Mouse (Mus musculus) forebrain, embryonic 10.5 days (tissue): ENCODE data around the gene Dync2li1. TPM values are rescaled to one million over a fixed set of nuclear protein-coding genes. Genes with fewer than 3 reads are reported as not detected.

ENCODE experiments used
- DNase-seq: peaks from one replicate; pipeline ENCODE4 v3.0.0-alpha.2; 2017; ENCODE audit warnings: low spot score; ENCODE audit errors: extremely low spot score
- H3K27ac ChIP-seq: fragments of 300-500 bp; sonication (generic); 2 replicates; pipeline ENCODE4 v1.5.1; 2016; ENCODE audit warnings: mild to moderate bottlenecking
- H3K27me3 ChIP-seq: fragments of 300-500 bp; sonication (generic); 2 replicates; pipeline ENCODE4 v1.6.1; 2016; ENCODE audit warnings: mild to moderate bottlenecking; ENCODE audit not compliant: poor library complexity, severe bottlenecking
- H3K36me3 ChIP-seq: fragments of 300-500 bp; sonication (generic); replicated peaks from 2 replicates; pipeline ENCODE4 v1.6.1; 2016; ENCODE audit warnings: mild to moderate bottlenecking, moderate library complexity
- H3K4me1 ChIP-seq: fragments of 300-500 bp; sonication (generic); 2 replicates; pipeline ENCODE4 v1.6.1; 2016
- H3K4me3 ChIP-seq: fragments of 300-500 bp; sonication (generic); 2 replicates; pipeline ENCODE4 v1.5.1; 2016; ENCODE audit warnings: mild to moderate bottlenecking, moderate library complexity
- H3K9me3 ChIP-seq: fragments of 300-500 bp; sonication (generic); 2 replicates; pipeline ENCODE4 v1.6.1; 2016; ENCODE audit warnings: mild to moderate bottlenecking, moderate library complexity
- WGBS: fragments of 180-500 bp; shearing (Covaris S2); methylation state at CpG from one replicate; pipeline ENCODE4 v1.1.7; 2016; 5-methylcytosine and 5-hydroxymethylcytosine counted together
- polyA plus RNA-seq: library from polyadenylated mRNA; unstranded; fragments of >200 nt; fragmentation: Nextera tagmentation; extraction: Ambion mirVana; gene quantifications from 2 replicates; pipeline ENCODE4 v1.2.1, GENCODE M21; 2016

Dync2li1 gene
- polyA plus RNA-seq, 1 experiment from 2014 or later: 36.0 TPM

- 86% methylated on average over 19 of the region's 19 CpGs for WGBS
- no peak overlapping the region for H3K4me3 ChIP-seq
- 0 out of 2 replicates have a peak overlapping the region, but pooled peaks have one; percentile 16 for H3K27ac ChIP-seq
- no peak for DNase-seq
- H3K9me3 ChIP-seq: no peaks in the 10 kb centered on the region
- H3K27me3 ChIP-seq: no peaks in the 10 kb centered on the region
- H3K36me3 ChIP-seq: peaks cover 9% of the 10 kb centered on the region
- H3K4me1 ChIP-seq: peaks cover 37% of the 10 kb centered on the region
Measured at GRCm38 (mm10) chr17:84656653-84657421, 30.5 kb downstream of the Dync2li1 start.

- H3K27me3 ChIP-seq: no peaks in the 10 kb centered on the region
- DNase-seq: no peak
- H3K36me3 ChIP-seq: peaks cover 7% of the 10 kb centered on the region
- H3K9me3 ChIP-seq: no peaks in the 10 kb centered on the region
- H3K27ac ChIP-seq: 0 out of 2 replicates have a peak overlapping the region, but pooled peaks have one; percentile 16
- peaks cover 40% of the 10 kb centered on the region for H3K4me1 ChIP-seq
- 83% methylated on average over 3 of the region's 3 CpGs for WGBS
- H3K4me3 ChIP-seq: no peak overlapping the region
Measured at GRCm38 (mm10) chr17:84657422-84657732, 31.1 kb downstream of the Dync2li1 start.

GRCm38 (mm10) chr17:84657782-84658181 lies 31.5 kb downstream of the Dync2li1 start:
- H3K9me3 ChIP-seq: no peaks in the 10 kb centered on the region
- H3K27ac ChIP-seq: 0 out of 2 replicates have a peak overlapping the region, but pooled peaks have one; percentile 16
- no peaks in the 10 kb centered on the region for H3K27me3 ChIP-seq
- H3K4me3 ChIP-seq: no peak overlapping the region
- H3K4me1 ChIP-seq: peaks cover 40% of the 10 kb centered on the region
- 78% methylated on average over 7 of the region's 7 CpGs for WGBS
- peaks cover 5% of the 10 kb centered on the region; the same call in 1 of the 2 replicates for H3K36me3 ChIP-seq
- DNase-seq: no peak

- H3K9me3 ChIP-seq: no peaks in the 10 kb centered on the region
- peaks cover 5% of the 10 kb centered on the region; the same call in 1 of the 2 replicates for H3K36me3 ChIP-seq
- no peak overlapping the region for H3K4me3 ChIP-seq
- H3K27ac ChIP-seq: 0 out of 2 replicates have a peak overlapping the region, but pooled peaks have one; percentile 9
- WGBS: 59% methylated on average over 5 of the region's 5 CpGs
- no peaks in the 10 kb centered on the region for H3K27me3 ChIP-seq
- H3K4me1 ChIP-seq: peaks cover 40% of the 10 kb centered on the region
- no peak for DNase-seq
Measured at GRCm38 (mm10) chr17:84658195-84658594, 31.9 kb downstream of the Dync2li1 start.

- Histone ChIP-seq H3K27ac (0 out of 2 replicates have a peak overlapping the region, but pooled peaks have one; percentile 9), H3K4me3 (no peak overlapping the region), H3K9me3 (no peaks in the 10 kb centered on the region), H3K36me3 (peaks cover 4% of the 10 kb centered on the region; the same call in 1 of the 2 replicates), H3K27me3 (no peaks in the 10 kb centered on the region), H3K4me1 (peaks cover 42% of the 10 kb centered on the region)
- WGBS: 86% methylated on average over 8 of the region's 8 CpGs
- DNase-seq: no peak
Measured at GRCm38 (mm10) chr17:84658951-84659350, 32.7 kb downstream of the Dync2li1 start.

GRCm38 (mm10) chr17:84665053-84665452 lies 38.8 kb downstream of the Dync2li1 start:
- 75% methylated on average over 10 of the region's 10 CpGs for WGBS
- DNase-seq: no peak
- H3K27ac ChIP-seq: no peak overlapping the region

GRCm38 (mm10) chr17:84665691-84666090 lies 39.4 kb downstream of the Dync2li1 start:
- Histone ChIP-seq H3K27ac (no peak overlapping the region), H3K4me3 (no peak overlapping the region), H3K36me3 (no peaks in the 10 kb centered on the region), H3K9me3 (no peaks in the 10 kb centered on the region), H3K4me1 (peaks cover 32% of the 10 kb centered on the region), H3K27me3 (no peaks in the 10 kb centered on the region)
- 69% methylated on average over 9 of the region's 9 CpGs for WGBS
- DNase-seq: no peak

More at GRCm38 (mm10) chr17:84665053-84665452, 38.8 kb downstream of the Dync2li1 start:
- H3K4me3 ChIP-seq: no peak overlapping the region
- H3K4me1 ChIP-seq: peaks cover 32% of the 10 kb centered on the region
- H3K27me3 ChIP-seq: no peaks in the 10 kb centered on the region
- H3K36me3 ChIP-seq: no peaks in the 10 kb centered on the region
- H3K9me3 ChIP-seq: no peaks in the 10 kb centered on the region

GRCm38 (mm10) chr17:84667848-84668247 lies 41.6 kb downstream of the Dync2li1 start:
- WGBS: 93% methylated on average over 3 of the region's 3 CpGs
- no peaks in the 10 kb centered on the region for H3K27me3 ChIP-seq
- no peak overlapping the region for H3K4me3 ChIP-seq
- DNase-seq: no peak
- peaks cover 33% of the 10 kb centered on the region for H3K4me1 ChIP-seq
- H3K9me3 ChIP-seq: no peaks in the 10 kb centered on the region
- 0 out of 2 replicates have a peak overlapping the region, but pooled peaks have one; percentile 8 for H3K27ac ChIP-seq
- no peaks in the 10 kb centered on the region for H3K36me3 ChIP-seq

GRCm38 (mm10) chr17:84672376-84673369 lies 46.4 kb downstream of the Dync2li1 start:
- Histone ChIP-seq H3K9me3 (no peaks in the 10 kb centered on the region), H3K27me3 (peaks cover 18% of the 10 kb centered on the region), H3K4me1 (peaks cover 50% of the 10 kb centered on the region), H3K4me3 (no peak overlapping the region), H3K36me3 (no peaks in the 10 kb centered on the region), H3K27ac (peak overlapping the region; percentile 48)
- WGBS: 79% methylated on average over 16 of the region's 16 CpGs
- DNase-seq: no peak

GRCm38 (mm10) chr17:84674048-84674447 lies 47.8 kb downstream of the Dync2li1 start:
- peak; percentile 49 for DNase-seq
- 6% methylated on average over 7 of the region's 7 CpGs for WGBS
- H3K27me3 ChIP-seq: peaks cover 18% of the 10 kb centered on the region
- H3K36me3 ChIP-seq: no peaks in the 10 kb centered on the region
- H3K4me3 ChIP-seq: peak overlapping the region; percentile 19
- peaks cover 50% of the 10 kb centered on the region for H3K4me1 ChIP-seq
- no peaks in the 10 kb centered on the region for H3K9me3 ChIP-seq
- H3K27ac ChIP-seq: peak overlapping the region; percentile 80

GRCm38 (mm10) chr17:84675204-84675603 lies 48.9 kb downstream of the Dync2li1 start:
- WGBS: 56% methylated on average over 4 of the region's 4 CpGs
- Histone ChIP-seq H3K4me3 (0 out of 2 replicates have a peak overlapping the region, but pooled peaks have one; percentile 50), H3K27me3 (peaks cover 18% of the 10 kb centered on the region), H3K36me3 (no peaks in the 10 kb centered on the region), H3K27ac (peak overlapping the region; percentile 80), H3K4me1 (peaks cover 45% of the 10 kb centered on the region), H3K9me3 (no peaks in the 10 kb centered on the region)
- DNase-seq: no peak

- Histone ChIP-seq H3K4me1 (peaks cover 45% of the 10 kb centered on the region), H3K4me3 (peak within 1 kb of the TSS; percentile 50), H3K27me3 (peaks cover 18% of the 10 kb centered on the region), H3K36me3 (no peaks in the 10 kb centered on the region), H3K27ac (peak within 1 kb of the TSS; percentile 80), H3K9me3 (no peaks in the 10 kb centered on the region)
- DNase-seq: peak; percentile 57
- WGBS: 2% methylated on average over 24 of the region's 24 CpGs
Measured at GRCm38 (mm10) chr17:84675951-84676366, 49.7 kb downstream of the Dync2li1 start, which contains the start of gene Abcg8. Gene Abcg8, plus strand, starts transcription at chr17:84676302.
